Comparison of ENCODE assay signal across 13 mouse cellular contexts in genomic region chr2:74658667-74659371, GRCm38 (mm10). TPM values are rescaled to one million over a fixed set of nuclear protein-coding genes. Genes with fewer than 3 reads are reported as not detected.
DNase-seq lines count a peak whose midpoint lies in the region; ATAC-seq and TF ChIP-seq lines count a peak whose summit lies in the region.
"Had no signal": no experiment of that assay in that cellular context is flagged by ENCODE, and none has a peak within 500 bp of the region (broad histone marks: within the 10 kb centered on the region; RNA-seq: fewer than 3 reads in every experiment).

No protein-coding gene starts in this region.

- H3K27ac ChIP-seq in forebrain, postnatal 0 days (ENCODE audit: low read depth, low read length) = no peak overlapping the region
- H3K27ac ChIP-seq in forebrain, embryonic 15.5 days (replicated peaks) = no peak overlapping the region
- H3K27ac ChIP-seq: heart, embryonic 13.5 days had no signal

- no peak overlapping the region for H3K4me2 ChIP-seq in forebrain, postnatal 0 days (ENCODE audit: low read depth)
- no peak overlapping the region for H3K4me2 ChIP-seq in forebrain, embryonic 15.5 days (replicated peaks)
- H3K4me2 ChIP-seq: heart, embryonic 13.5 days had no signal

- DNase-seq in forebrain, postnatal 0 days = peak; percentile 52
- DNase-seq in urinary bladder, postnatal 25 days (ENCODE audit: low spot score) = peak; percentile 18
- no peak for DNase-seq in urinary bladder, adult 2 months (ENCODE audit: low spot score)
- peak; percentile 52 for DNase-seq in mesoderm, embryonic 11.5 days (ENCODE audit: low read depth, low spot score)
- no peak for DNase-seq in frontal cortex, postnatal 25 days (ENCODE audit: low spot score in 2 of 2)
- no peak for DNase-seq in frontal cortex, postnatal 14 days (ENCODE audit: low spot score in 2 of 2)
- no peak for DNase-seq in right cerebral cortex, adult 2 months (ENCODE audit: low spot score in 2 of 2)
- DNase-seq: cerebellum, adult 9-10 months had no signal

- H3K36me3 ChIP-seq in forebrain, postnatal 0 days (ENCODE audit: insufficient read depth) = no peaks in the 10 kb centered on the region
- H3K36me3 ChIP-seq in forebrain, embryonic 15.5 days = no peaks in the 10 kb centered on the region
- H3K36me3 ChIP-seq: heart, embryonic 13.5 days had no signal

- H3K4me1 ChIP-seq in forebrain, postnatal 0 days (ENCODE audit: insufficient read depth) = no peaks in the 10 kb centered on the region
- peaks cover 19% of the 10 kb centered on the region for H3K4me1 ChIP-seq in forebrain, embryonic 15.5 days

- WGBS in forebrain, postnatal 0 days = under 1% methylated on average over 47 of the region's 47 CpGs
- 2% methylated on average over 47 of the region's 47 CpGs for WGBS in forebrain, embryonic 15.5 days

- no peak for ATAC-seq in forebrain, postnatal 0 days
- ATAC-seq in forebrain, embryonic 15.5 days (replicated peaks) = no peak

- no peak overlapping the region for H3K9ac ChIP-seq in forebrain, postnatal 0 days
- H3K9ac ChIP-seq in forebrain, embryonic 15.5 days (replicated peaks) = no peak overlapping the region
- H3K9ac ChIP-seq: heart, embryonic 13.5 days had no signal

- no peaks in the 10 kb centered on the region for H3K9me3 ChIP-seq in forebrain, postnatal 0 days (ENCODE audit: low read length)
- no peaks in the 10 kb centered on the region for H3K9me3 ChIP-seq in forebrain, embryonic 15.5 days
- H3K9me3 ChIP-seq: heart, embryonic 13.5 days had no signal

- H3K27me3 ChIP-seq in forebrain, postnatal 0 days (ENCODE audit: insufficient read depth, low read length) = peaks cover 77% of the 10 kb centered on the region
- peaks cover 82% of the 10 kb centered on the region for H3K27me3 ChIP-seq in forebrain, embryonic 15.5 days

- no peak for TF ChIP-seq CTCF in forebrain, postnatal 0 days (IDR thresholded peaks at IDR 0.05; ENCODE audit: low read depth)

- no peak overlapping the region for H3K4me3 ChIP-seq in forebrain, postnatal 0 days (ENCODE audit: low read depth, low read length)
- H3K4me3 ChIP-seq in forebrain, embryonic 15.5 days = no peak overlapping the region; the same call in 1 of the 2 replicates
- H3K4me3 ChIP-seq: heart, embryonic 13.5 days; myocyte had no signal

RNA-seq across cellular contexts. Expression of gene Evx2, which starts 0.5 kb away (rescaled TPM):
- total RNA-seq in forebrain, postnatal 0 days (2014; rRNA removed) = not detected in 2 replicates
- polyA plus RNA-seq in forebrain, postnatal 0 days (2015; fragmentation: Nextera tagmentation; extraction: Ambion mirVana) = not detected in 2 replicates
- not detected in 2 replicates for polyA plus RNA-seq in forebrain, embryonic 15.5 days (2015; fragmentation: Nextera tagmentation; extraction: Ambion mirVana)
- 0.56 and 1.1 TPM in 2 replicates for polyA plus RNA-seq in urinary bladder, adult 2 months (2012; rRNA removed)
- total RNA-seq: left cerebral cortex, postnatal 10 days had no signal
- polyA plus RNA-seq: C2C12; heart, embryonic 13.5 days; myocyte had no signal

RNA-seq across cellular contexts. Expression of gene Hoxd13, which starts 9.3 kb away (rescaled TPM):
- not detected in 2 replicates for total RNA-seq in forebrain, postnatal 0 days (2014; rRNA removed)
- polyA plus RNA-seq in forebrain, postnatal 0 days (2015; fragmentation: Nextera tagmentation; extraction: Ambion mirVana) = not detected in 2 replicates
- polyA plus RNA-seq in forebrain, embryonic 15.5 days (2015; fragmentation: Nextera tagmentation; extraction: Ambion mirVana) = not detected in 2 replicates
- 15.4 and 17.9 TPM in 2 replicates for polyA plus RNA-seq in urinary bladder, adult 2 months (2012; rRNA removed)
- total RNA-seq: left cerebral cortex, postnatal 10 days had no signal
- polyA plus RNA-seq: C2C12; heart, embryonic 13.5 days; myocyte had no signal

RNA-seq across cellular contexts. Expression of gene Hoxd12, which starts 16.0 kb away (rescaled TPM):
- not detected in 2 replicates for total RNA-seq in forebrain, postnatal 0 days (2014; rRNA removed)
- polyA plus RNA-seq in forebrain, postnatal 0 days (2015; fragmentation: Nextera tagmentation; extraction: Ambion mirVana) = not detected in 2 replicates
- not detected in 2 replicates for polyA plus RNA-seq in forebrain, embryonic 15.5 days (2015; fragmentation: Nextera tagmentation; extraction: Ambion mirVana)
- 2.3 and 2.6 TPM in 2 replicates for polyA plus RNA-seq in urinary bladder, adult 2 months (2012; rRNA removed)
- total RNA-seq: left cerebral cortex, postnatal 10 days had no signal
- polyA plus RNA-seq: C2C12; heart, embryonic 13.5 days; myocyte had no signal

RNA-seq across cellular contexts. Expression of gene Hoxd11, which starts 20.5 kb away (rescaled TPM):
- total RNA-seq in forebrain, postnatal 0 days (2014; rRNA removed) = not detected in 2 replicates
- not detected in 2 replicates for polyA plus RNA-seq in forebrain, postnatal 0 days (2015; fragmentation: Nextera tagmentation; extraction: Ambion mirVana)
- polyA plus RNA-seq in forebrain, embryonic 15.5 days (2015; fragmentation: Nextera tagmentation; extraction: Ambion mirVana) = not detected in 2 replicates
- polyA plus RNA-seq in urinary bladder, adult 2 months (2012; rRNA removed) = 8.1 and 8.9 TPM in 2 replicates
- total RNA-seq: left cerebral cortex, postnatal 10 days had no signal
- polyA plus RNA-seq: C2C12; heart, embryonic 13.5 days; myocyte had no signal

RNA-seq across cellular contexts. Expression of gene Hoxd10, which starts 32.9 kb away (rescaled TPM):
- not detected in 2 replicates for total RNA-seq in forebrain, postnatal 0 days (2014; rRNA removed)
- polyA plus RNA-seq in forebrain, postnatal 0 days (2015; fragmentation: Nextera tagmentation; extraction: Ambion mirVana) = not detected in 2 replicates
- polyA plus RNA-seq in forebrain, embryonic 15.5 days (2015; fragmentation: Nextera tagmentation; extraction: Ambion mirVana) = not detected in 2 replicates
- polyA plus RNA-seq in urinary bladder, adult 2 months (2012; rRNA removed) = 13.5 and 14.9 TPM in 2 replicates
- total RNA-seq: left cerebral cortex, postnatal 10 days had no signal
- polyA plus RNA-seq: C2C12, myocyte had no signal

Comparison
In these comparisons a context has a peak if more than half of its experiments do, and no peak if none do; other contexts are left out.
1. DNase-seq: peak in forebrain, postnatal 0 days (single experiment), urinary bladder, postnatal 25 days (single experiment) and mesoderm, embryonic 11.5 days (single experiment); none in urinary bladder, adult 2 months (single experiment), frontal cortex, postnatal 25 days (0 of 2), frontal cortex, postnatal 14 days (0 of 2) and right cerebral cortex, adult 2 months (0 of 2).
2. RNA of gene Hoxd13, which starts 9.3 kb away (polyA plus RNA-seq): 15.4 to 17.9 TPM in urinary bladder, adult 2 months; not detected in forebrain, postnatal 0 days and not detected in forebrain, embryonic 15.5 days; every median in the first group is over 10 times any median in the second.